Mouse (Mus musculus) lung, adult 2 months (tissue): ENCODE measurements around the gene Gm17545. TPM values are rescaled to one million over a fixed set of nuclear protein-coding genes. Genes with fewer than 3 reads are reported as not detected.
"Not testable (repeated sequence)": the region's sequence is repeated elsewhere in the genome, so short reads cannot be mapped to it uniquely, and the experiment has no call there.

Experiments
- DNase-seq: peaks from one replicate; pipeline ENCODE4 v3.0.0; 2022
- H3K4me1 ChIP-seq: fragments of 200-500 bp; 2 replicates; pipeline ENCODE4 v1.6.1; 2011; ENCODE audit warnings: low read length; ENCODE audit not compliant: control insufficient read depth, insufficient read depth
- H3K4me3 ChIP-seq: fragments of 200-500 bp; replicated peaks from 2 replicates; pipeline ENCODE3; 2011; ENCODE audit warnings: low read depth, mild to moderate bottlenecking, control low read depth, low read length; ENCODE audit errors: extremely low read depth
- CTCF ChIP-seq: fragments of 200-500 bp; IDR thresholded peaks from 2 replicates; pipeline ENCODE4 v1.5.1; 2011; ENCODE audit warnings: mild to moderate bottlenecking, low read length, control low read depth; ENCODE audit not compliant: insufficient read depth
- POLR2A ChIP-seq: fragments of 200-500 bp; IDR thresholded peaks from 2 replicates; pipeline ENCODE4 v1.6.1; 2011; ENCODE audit warnings: low read depth, mild to moderate bottlenecking, control low read depth, low read length, borderline replicate concordance; ENCODE audit errors: extremely low read depth
- WGBS: fragments of 180-500 bp; shearing (Covaris S2); methylation state at CpG from one replicate; pipeline ENCODE4 v1.1.7; 2018; 5-methylcytosine and 5-hydroxymethylcytosine counted together
- polyA plus RNA-seq: library from polyadenylated mRNA; depleted of rRNA; stranded (reverse); fragments of >200 nt; gene quantifications from 2 replicates; pipeline ENCODE4 v1.2.3, GENCODE M21; 2012; rRNA removed

Gene Gm17545
- not detected in 2 replicates for polyA plus RNA-seq

DNA sequence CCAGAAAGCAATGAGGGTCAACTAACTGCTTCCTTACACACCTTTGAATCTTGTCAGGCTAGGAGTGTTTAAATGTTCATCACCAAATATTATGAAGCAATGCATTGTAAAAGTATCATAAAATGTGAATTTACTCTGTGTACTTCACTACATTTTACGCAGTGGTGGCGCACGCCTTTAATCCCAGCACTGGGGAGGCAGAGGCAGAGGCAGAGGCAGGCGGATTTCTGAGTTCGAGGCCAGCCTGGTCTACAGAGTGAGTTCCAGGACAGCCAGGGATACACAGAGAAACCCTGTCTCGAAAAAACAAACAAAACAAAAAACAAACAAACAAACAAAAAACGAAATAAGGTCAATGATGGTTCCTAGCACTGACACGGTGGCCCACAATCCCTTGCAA lies at the start of gene Gm17545:
Gene Gm17545 (plus strand): TSS at position 301 of the 400 bp plus-strand sequence.
- not testable (repeated sequence) for H3K4me1 ChIP-seq, DNase-seq, H3K4me3 ChIP-seq
- WGBS = 90% methylated on average over 8 of the region's 8 CpGs

DNA sequence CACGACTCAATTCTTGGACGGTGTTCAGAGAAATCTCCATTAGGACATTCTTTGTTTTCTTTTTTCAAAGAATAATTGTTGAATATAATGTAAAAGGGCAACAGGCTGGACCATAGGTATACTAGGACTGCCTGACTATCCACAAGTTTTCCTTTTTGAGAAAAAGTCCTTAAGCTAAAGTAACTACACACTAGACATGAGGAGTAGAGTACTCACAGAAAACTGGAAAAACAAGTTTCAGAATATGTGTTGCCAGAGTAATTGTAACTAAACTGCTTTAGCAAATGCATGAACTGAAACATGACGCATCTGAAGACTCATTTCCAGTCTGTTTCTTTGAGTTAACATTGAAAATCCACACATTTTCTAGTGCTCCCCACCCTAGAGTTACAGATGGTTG lies 48.7 kb upstream of the Gm17545 start:
- Histone ChIP-seq H3K4me1 (no peaks in the 10 kb centered on the region), H3K4me3 (no peak overlapping the region)
- no peak for DNase-seq
- WGBS = 46% methylated on average over 3 of the region's 3 CpGs
- TF ChIP-seq CTCF (no peak), POLR2A (no peak)

DNA sequence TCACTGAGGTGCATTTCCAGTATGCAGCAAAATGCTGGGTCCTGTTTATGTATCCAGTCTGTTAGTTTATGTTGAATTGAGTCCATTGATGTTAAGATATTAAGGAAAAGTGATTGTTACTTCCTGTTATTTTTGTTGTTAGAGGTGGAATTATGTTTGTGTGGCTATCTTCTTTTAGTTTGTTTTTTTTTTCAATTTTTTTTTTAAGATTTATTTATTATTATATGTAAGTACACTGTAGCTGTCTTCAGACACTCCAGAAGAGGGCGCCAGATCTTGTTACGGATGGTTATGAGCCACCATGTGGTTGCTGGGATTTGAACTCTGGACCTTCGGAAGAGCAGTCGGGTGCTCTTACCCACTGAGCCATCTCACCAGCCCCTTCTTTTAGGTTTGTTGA lies 46.5 kb upstream of the Gm17545 start:
- not testable (repeated sequence) for H3K4me3 ChIP-seq, DNase-seq, H3K4me1 ChIP-seq
- 81% methylated on average over 3 of the region's 4 CpGs for WGBS

DNA sequence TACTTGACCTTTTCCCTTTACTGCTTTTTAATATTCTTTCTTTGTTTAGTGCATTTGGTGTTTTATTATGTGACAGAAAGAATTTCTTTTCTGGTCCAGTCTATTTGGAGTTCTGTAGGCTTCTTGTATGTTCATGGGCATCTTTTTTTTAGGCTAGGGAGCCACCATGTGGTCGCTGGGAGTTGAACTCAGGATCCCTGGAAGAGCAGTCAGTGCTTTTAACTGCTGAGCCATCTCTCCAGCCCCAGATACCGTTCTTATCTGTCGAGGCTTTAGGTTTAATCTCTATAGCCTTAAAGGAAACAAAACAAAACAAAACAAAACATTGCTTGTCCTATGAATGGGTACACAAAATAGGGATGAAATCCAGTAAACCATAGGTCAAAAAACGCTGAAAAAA lies 45.7 kb upstream of the Gm17545 start:
- H3K4me3 ChIP-seq, H3K4me1 ChIP-seq, DNase-seq: not testable (repeated sequence)
- 15% methylated on average over 4 of the region's 4 CpGs for WGBS

DNA sequence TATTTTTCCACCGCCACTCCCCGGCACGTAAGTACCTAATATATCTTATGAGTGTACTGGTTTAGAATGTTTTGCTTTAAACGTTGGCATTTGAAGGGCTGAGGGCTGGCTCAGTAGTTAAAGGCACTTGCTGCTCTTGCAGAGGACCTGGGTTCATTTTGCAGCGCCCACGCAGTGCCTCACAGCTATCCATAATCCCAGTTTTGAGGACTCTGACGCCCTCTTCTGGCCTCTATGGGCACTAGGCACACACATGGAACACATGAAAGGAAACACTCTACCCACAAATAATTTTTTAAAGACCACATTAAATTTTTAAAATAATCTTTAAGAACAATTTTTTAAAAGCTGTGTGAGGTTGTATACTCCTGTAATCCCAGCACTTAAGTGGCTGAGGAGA lies 44.6 kb upstream of the Gm17545 start:
- TF ChIP-seq POLR2A (no peak), CTCF (no peak)
- DNase-seq = no peak
- Histone ChIP-seq H3K4me3 (no peak overlapping the region), H3K4me1 (no peaks in the 10 kb centered on the region)
- 67% methylated on average over 7 of the region's 7 CpGs for WGBS

DNA sequence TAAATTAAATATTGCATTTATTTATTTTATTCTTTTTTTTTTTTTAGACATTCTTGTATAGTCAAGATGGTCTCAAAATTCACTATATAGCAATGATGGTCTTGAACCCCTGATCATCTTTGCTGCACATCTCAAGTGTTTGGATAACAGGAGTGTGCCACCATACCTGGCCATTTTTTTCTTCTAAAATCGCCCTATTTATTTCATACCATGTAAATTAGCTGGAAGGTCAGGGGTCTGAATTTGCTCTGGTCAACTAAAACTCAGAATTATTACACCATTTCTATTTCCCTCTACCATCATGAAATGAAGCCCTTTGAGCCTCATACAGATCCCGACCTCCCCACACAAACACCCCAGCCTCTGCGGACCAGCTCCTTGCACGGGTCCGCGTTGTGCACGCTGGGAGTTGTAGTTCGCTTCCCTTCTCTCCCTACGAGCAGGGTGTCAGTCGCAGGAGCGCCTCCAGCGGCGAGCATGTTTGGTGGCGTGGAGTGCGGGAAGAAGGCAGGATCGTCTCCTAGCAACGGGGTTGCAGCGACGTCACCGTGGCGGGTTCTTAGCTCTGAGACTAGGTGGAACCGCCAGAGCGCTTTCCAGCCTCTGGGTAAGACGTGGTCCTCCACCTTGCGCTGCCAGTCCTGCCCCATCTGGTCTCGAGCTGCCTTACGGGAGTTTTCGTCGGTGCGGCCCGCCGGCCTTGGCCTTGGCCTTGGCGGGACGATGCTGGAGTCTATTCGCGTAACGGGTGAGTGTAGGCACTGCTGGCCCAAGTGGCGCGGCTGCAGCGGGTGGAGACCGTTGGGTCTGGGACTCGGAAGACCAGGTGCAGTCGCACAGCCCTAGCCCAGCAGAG lies 42.9 kb upstream of the Gm17545 start, which contains the start of gene 9530077C05Rik:
Gene 9530077C05Rik (plus strand): TSS at position 512 of the 856 bp plus-strand sequence.
- WGBS = 1% methylated on average over 43 of the region's 43 CpGs
- Histone ChIP-seq H3K4me3 (peak within 1 kb of the TSS; percentile 90), H3K4me1 (no peaks in the 10 kb centered on the region)
- DNase-seq = peak; percentile 92
- TF ChIP-seq POLR2A (no peak; the same call in 1 of the 2 replicates), CTCF (peak; percentile 85)

DNA sequence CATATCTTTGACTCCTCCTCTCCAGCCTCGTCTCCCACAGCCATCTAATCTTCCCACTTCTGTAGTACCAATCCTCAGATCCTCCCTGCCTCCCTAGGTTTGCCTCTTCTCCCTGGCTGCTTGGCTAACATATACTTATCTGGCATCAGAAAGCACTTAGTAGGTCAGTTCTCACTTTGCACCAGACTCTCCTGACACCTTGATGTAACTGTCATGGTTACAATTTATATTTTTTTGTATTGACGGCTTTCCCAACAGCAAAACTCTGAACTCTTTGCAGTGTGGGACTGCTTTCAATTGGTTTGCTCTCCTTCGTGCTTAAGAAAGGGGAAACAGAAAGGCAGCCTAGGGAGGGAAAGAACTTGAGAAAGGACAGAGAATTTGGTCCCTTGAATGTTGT lies 37.9 kb upstream of the Gm17545 start:
- WGBS = 71% methylated on average over 3 of the region's 3 CpGs
- no peak for DNase-seq
- Histone ChIP-seq H3K4me1 (no peaks in the 10 kb centered on the region), H3K4me3 (no peak overlapping the region)
- TF ChIP-seq CTCF = no peak
- no peak for TF ChIP-seq POLR2A

DNA sequence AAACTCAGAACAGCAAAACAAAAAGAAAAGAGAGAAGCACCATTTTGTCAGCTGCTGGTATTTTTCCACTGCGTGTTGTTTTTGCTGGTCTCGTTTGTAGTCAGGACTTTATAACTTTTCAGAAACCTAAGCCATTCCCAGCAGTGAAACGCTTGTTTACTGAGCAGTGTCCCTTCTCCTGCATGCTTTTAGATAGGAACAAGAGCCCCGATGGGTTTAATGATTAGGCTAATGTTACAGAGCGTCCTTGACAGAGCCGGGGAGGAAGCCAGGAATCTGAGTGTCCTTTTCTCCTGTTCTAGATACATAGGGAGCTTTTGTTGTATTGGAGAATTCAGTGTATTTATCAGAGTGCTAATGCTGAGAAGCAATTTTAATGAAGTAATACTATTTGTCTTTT lies 36.5 kb upstream of the Gm17545 start:
- no peak overlapping the region for H3K4me3 ChIP-seq
- H3K4me1 ChIP-seq = no peaks in the 10 kb centered on the region
- no peak for DNase-seq
- 51% methylated on average over 6 of the region's 6 CpGs for WGBS
- TF ChIP-seq CTCF (no peak), POLR2A (no peak)

DNA sequence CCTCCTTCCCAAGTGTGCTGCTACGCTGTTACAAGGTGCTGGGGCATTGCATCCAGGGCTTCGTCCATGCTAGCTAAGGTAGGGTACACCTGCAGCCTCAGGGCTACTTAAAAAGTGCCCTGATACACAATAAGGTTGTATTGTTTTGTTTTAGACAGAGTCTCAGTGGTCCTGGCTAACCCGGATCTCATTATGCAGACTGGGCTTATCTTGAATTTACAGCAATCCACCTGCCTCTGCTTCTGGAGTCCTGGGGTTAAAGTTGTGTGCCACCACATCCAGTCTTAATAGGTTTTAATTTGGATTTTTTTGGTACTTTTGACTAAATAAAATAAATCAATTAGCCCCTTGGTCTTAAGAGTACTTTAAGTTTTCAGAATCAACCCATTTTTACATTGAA lies 34.2 kb upstream of the Gm17545 start:
- H3K4me1 ChIP-seq = no peaks in the 10 kb centered on the region
- no peak for TF ChIP-seq POLR2A
- no peak for TF ChIP-seq CTCF
- 92% methylated on average over 3 of the region's 3 CpGs for WGBS
- DNase-seq = no peak
- no peak overlapping the region for H3K4me3 ChIP-seq

DNA sequence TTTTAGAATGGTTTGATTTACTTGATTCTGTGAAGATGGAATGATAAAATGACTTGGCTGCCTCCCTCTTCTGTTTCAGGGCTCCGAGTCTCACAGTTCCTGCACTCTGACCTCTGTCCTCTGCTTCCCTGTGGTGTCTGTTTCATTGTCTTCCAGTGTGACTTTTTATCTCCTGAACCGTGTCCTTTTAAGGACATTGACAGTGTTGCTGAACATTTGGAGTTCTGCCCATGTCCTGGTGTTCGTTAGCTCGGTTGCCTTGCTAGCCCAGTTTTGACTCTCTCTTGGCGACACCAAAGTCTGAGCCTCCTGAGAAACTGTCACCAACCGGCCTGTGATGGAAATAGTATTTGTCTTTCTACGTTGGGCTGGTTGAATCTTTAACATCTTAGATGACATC lies 33.6 kb upstream of the Gm17545 start:
- Histone ChIP-seq H3K4me3 (no peak overlapping the region), H3K4me1 (no peaks in the 10 kb centered on the region)
- 56% methylated on average over 7 of the region's 7 CpGs for WGBS
- no peak for DNase-seq
- TF ChIP-seq CTCF (no peak), POLR2A (no peak)

DNA sequence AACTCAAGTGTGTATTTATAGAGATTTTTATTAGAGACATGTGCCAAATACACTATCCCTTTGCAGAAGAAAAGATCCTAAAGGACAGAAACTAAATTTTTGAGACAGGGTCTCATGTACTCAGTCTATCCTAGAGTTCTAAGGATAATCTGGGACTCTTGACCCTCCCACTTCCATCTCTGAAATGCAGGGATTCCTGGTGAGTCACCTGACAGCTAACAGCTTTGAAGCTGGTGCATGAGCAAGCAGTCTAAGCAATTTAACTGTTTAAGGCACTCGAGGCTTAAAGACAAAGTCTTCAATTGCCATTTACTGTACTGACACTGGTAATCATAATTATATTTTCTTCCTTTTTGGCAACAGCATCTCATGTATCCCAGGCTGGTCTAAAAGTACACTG lies 31.5 kb upstream of the Gm17545 start:
- WGBS = 41% methylated on average over 1 of the region's 1 CpGs
- H3K4me3 ChIP-seq = no peak overlapping the region
- no peak for DNase-seq
- TF ChIP-seq POLR2A = no peak
- TF ChIP-seq CTCF = no peak
- H3K4me1 ChIP-seq = no peaks in the 10 kb centered on the region
